Mouse (Mus musculus) layer of hippocampus, adult 9-11 months (tissue): ENCODE data around the gene Nbeal2.
A peak's percentile ranks its signal among the peaks of the same experiment; 100 is the strongest.

Source experiments
- DNase-seq: peaks from one replicate; pipeline ENCODE4 v3.0.0; 2022

The Nbeal2 gene

GRCm38 (mm10) chr9:110673107-110673752 lies 19.3 kb upstream of the Nbeal2 start:
- DNase-seq = no peak

GRCm38 (mm10) chr9:110672462-110673106 lies 18.6 kb upstream of the Nbeal2 start:
- no peak for DNase-seq

- DNase-seq = no peak
These were observed 15.8 kb upstream of the Nbeal2 start for GRCm38 (mm10) chr9:110669785-110670184.

- DNase-seq = no peak
These were observed 14.8 kb upstream of the Nbeal2 start for GRCm38 (mm10) chr9:110668601-110669293.

- DNase-seq = no peak
These were observed 13.4 kb upstream of the Nbeal2 start for GRCm38 (mm10) chr9:110667219-110667836.

GRCm38 (mm10) chr9:110666374-110666773 lies 12.4 kb upstream of the Nbeal2 start:
- no peak for DNase-seq

- no peak for DNase-seq
These were observed 12.0 kb upstream of the Nbeal2 start for GRCm38 (mm10) chr9:110665912-110666311.

GRCm38 (mm10) chr9:110662844-110663243 lies 8.9 kb upstream of the Nbeal2 start:
- DNase-seq = no peak

- no peak for DNase-seq
These were observed 7.1 kb upstream of the Nbeal2 start for GRCm38 (mm10) chr9:110660856-110661612.

- no peak for DNase-seq
These were observed 6.2 kb upstream of the Nbeal2 start for GRCm38 (mm10) chr9:110660208-110660607.

GRCm38 (mm10) chr9:110659521-110659920 lies 5.6 kb upstream of the Nbeal2 start:
- DNase-seq = no peak

GRCm38 (mm10) chr9:110657474-110658078 lies 3.6 kb upstream of the Nbeal2 start:
- peak; percentile 67 for DNase-seq

- DNase-seq = peak; percentile 98
These were observed 2.6 kb upstream of the Nbeal2 start, which contains the start of gene Ccdc12 for GRCm38 (mm10) chr9:110656249-110657221. Gene Ccdc12, plus strand, starts transcription at chr9:110656503.

GRCm38 (mm10) chr9:110655651-110656007 lies 1.7 kb upstream of the Nbeal2 start:
- DNase-seq = no peak

GRCm38 (mm10) chr9:110654726-110655650 lies 1.0 kb upstream of the Nbeal2 start:
- no peak for DNase-seq

- no peak for DNase-seq
These were observed 852 bp downstream of the Nbeal2 start for GRCm38 (mm10) chr9:110652963-110653654.

- peak; percentile 21 for DNase-seq
These were observed 1.8 kb downstream of the Nbeal2 start for GRCm38 (mm10) chr9:110651931-110652722.

GRCm38 (mm10) chr9:110649775-110650174 lies 4.2 kb downstream of the Nbeal2 start:
- DNase-seq = peak; percentile 44
